Mouse (Mus musculus): ENCODE results near the gene Grik2. TPM values are rescaled to one million over a fixed set of nuclear protein-coding genes. Genes with fewer than 3 reads are reported as not detected.

The Grik2 gene
- polyA plus RNA-seq, 1 experiment from 2014 or later, result 1.3 TPM

DNA sequence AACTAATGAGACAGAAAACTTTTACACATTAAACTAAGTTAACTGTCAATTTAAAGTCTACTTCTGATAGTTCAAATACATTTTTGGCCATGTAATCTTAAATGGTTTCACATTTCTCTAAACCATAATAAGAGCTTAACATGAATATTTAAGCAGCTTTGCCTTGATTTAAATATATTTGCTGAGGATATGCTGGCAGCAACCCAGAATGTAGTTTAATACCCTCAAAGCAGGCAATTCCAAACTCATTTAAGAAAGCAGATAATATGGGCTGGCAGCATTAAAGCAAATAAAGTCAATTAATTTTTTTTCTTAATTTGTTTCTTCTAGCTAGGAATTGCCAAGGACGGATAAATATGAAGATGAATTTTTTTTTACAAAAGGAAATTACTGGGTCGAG lies 56.7 kb downstream of the Grik2 start:
- DNase-seq (ENCODE audit: low spot score) (no peak), ATAC-seq (ENCODE audit: low FRiP score, low TSS enrichment) (no peak)
- no peak overlapping the region for H3K4me2 ChIP-seq (replicated peaks; ENCODE audit: low read depth)
- H3K9ac ChIP-seq (ENCODE audit: low read length), result no peak overlapping the region
- no peak overlapping the region for H3K27ac ChIP-seq (replicated peaks)
- WGBS, result 77% methylated on average over 2 of the region's 2 CpGs
- H3K4me1 ChIP-seq (replicated peaks; ENCODE audit: control insufficient read depth, insufficient read depth), result no peaks in the 10 kb centered on the region
- H3K9me3 ChIP-seq (ENCODE audit: control insufficient read depth, low read length), result no peaks in the 10 kb centered on the region
- no peak for TF ChIP-seq EP300 (optimal IDR thresholded peaks at IDR 0.05)
- TF ChIP-seq CTCF (IDR thresholded peaks at IDR 0.05; ENCODE audit: low read depth), result no peak
- H3K4me3 ChIP-seq (ENCODE audit: low read depth, low read length), result no peak overlapping the region
- no peaks in the 10 kb centered on the region for H3K36me3 ChIP-seq (ENCODE audit: control insufficient read depth, insufficient read depth, low read length)
- no peaks in the 10 kb centered on the region for H3K27me3 ChIP-seq (ENCODE audit: control insufficient read depth, insufficient read depth, low read length)

DNA sequence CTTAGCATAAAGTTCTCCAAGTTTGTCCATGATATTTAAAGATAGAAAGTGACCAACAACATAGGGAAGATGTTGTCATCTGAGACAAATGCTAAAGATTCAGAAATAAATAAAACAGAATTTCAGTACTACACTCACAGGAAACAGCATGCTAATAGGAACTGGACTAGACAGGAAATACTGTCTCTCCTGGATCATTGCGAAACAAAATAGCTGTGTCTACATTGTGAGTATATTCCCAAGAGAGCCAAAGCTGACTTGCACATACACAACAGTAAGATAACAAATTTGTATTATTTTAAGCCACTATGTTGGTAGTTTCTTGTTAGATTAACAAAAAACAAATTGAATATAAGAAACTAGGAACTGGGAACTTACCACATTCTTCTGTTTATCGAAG lies 64.9 kb downstream of the Grik2 start:
- Histone ChIP-seq H3K4me2 (replicated peaks; ENCODE audit: low read depth) (no peak overlapping the region), H3K4me3 (ENCODE audit: low read depth, low read length) (no peak overlapping the region), H3K4me1 (replicated peaks; ENCODE audit: control insufficient read depth, insufficient read depth) (no peaks in the 10 kb centered on the region), H3K27ac (replicated peaks) (no peak overlapping the region), H3K9ac (ENCODE audit: low read length) (no peak overlapping the region), H3K36me3 (ENCODE audit: control insufficient read depth, insufficient read depth, low read length) (no peaks in the 10 kb centered on the region), H3K27me3 (ENCODE audit: control insufficient read depth, insufficient read depth, low read length) (no peaks in the 10 kb centered on the region), H3K9me3 (ENCODE audit: control insufficient read depth, low read length) (no peaks in the 10 kb centered on the region)
- ATAC-seq (ENCODE audit: low FRiP score, low TSS enrichment) (no peak), DNase-seq (ENCODE audit: low spot score) (no peak)
- WGBS, result 83% methylated on average over 2 of the region's 2 CpGs
- TF ChIP-seq CTCF (IDR thresholded peaks at IDR 0.05; ENCODE audit: low read depth) (no peak), EP300 (optimal IDR thresholded peaks at IDR 0.05) (no peak)

DNA sequence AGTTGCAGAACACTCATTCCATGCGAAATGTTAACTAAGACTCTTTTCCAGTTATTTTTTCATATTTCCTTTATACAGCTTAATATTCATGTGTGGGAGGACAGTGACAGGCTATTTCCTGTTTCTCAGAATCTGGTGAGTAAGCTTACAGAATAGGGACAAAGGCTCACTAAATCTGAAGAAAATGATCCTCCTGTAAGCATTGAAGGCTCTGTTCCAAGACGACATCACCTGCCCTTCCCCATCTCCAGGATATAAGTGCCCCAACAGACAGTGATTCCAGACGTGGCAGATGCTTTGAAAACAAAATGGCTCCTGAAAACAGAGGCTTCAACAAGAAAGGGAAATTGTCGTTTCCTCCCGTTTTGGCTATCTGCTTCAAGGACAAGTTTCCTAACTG lies 71.7 kb downstream of the Grik2 start:
- Histone ChIP-seq H3K4me3 (ENCODE audit: low read depth, low read length) (no peak overlapping the region), H3K9me3 (ENCODE audit: control insufficient read depth, low read length) (no peaks in the 10 kb centered on the region), H3K9ac (ENCODE audit: low read length) (no peak overlapping the region), H3K27me3 (ENCODE audit: control insufficient read depth, insufficient read depth, low read length) (no peaks in the 10 kb centered on the region), H3K4me1 (replicated peaks; ENCODE audit: control insufficient read depth, insufficient read depth) (no peaks in the 10 kb centered on the region), H3K27ac (replicated peaks) (no peak overlapping the region), H3K4me2 (replicated peaks; ENCODE audit: low read depth) (no peak overlapping the region), H3K36me3 (ENCODE audit: control insufficient read depth, insufficient read depth, low read length) (no peaks in the 10 kb centered on the region)
- TF ChIP-seq EP300 (optimal IDR thresholded peaks at IDR 0.05) (no peak), CTCF (IDR thresholded peaks at IDR 0.05; ENCODE audit: low read depth) (no peak)
- 59% methylated on average over 5 of the region's 5 CpGs for WGBS
- DNase-seq (ENCODE audit: low spot score) (no peak), ATAC-seq (ENCODE audit: low FRiP score, low TSS enrichment) (no peak)

DNA sequence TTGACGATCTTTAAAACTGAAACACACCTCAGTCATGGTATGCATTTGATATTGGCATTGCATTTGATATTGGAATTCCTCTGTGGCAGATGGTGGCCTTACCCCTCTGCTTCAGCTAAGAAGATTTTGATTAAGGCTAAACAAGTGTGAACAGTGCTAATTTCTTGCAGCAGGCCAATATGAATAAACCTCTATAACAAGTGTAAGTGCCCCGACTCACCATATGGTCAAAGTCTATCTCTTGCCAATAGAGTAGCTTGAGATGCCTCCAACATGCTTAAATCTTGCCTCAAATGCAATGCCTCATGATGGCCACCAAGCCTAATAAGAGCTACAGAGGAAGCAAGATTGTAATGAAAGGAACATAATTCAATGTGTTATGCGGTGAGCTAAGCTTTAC lies 78.8 kb downstream of the Grik2 start:
- TF ChIP-seq EP300 (optimal IDR thresholded peaks at IDR 0.05) (no peak), CTCF (IDR thresholded peaks at IDR 0.05; ENCODE audit: low read depth) (no peak)
- Histone ChIP-seq H3K27me3 (ENCODE audit: control insufficient read depth, insufficient read depth, low read length) (no peaks in the 10 kb centered on the region), H3K9ac (ENCODE audit: low read length) (no peak overlapping the region), H3K4me3 (ENCODE audit: low read depth, low read length) (no peak overlapping the region), H3K27ac (replicated peaks) (no peak overlapping the region), H3K4me2 (replicated peaks; ENCODE audit: low read depth) (no peak overlapping the region), H3K4me1 (replicated peaks; ENCODE audit: control insufficient read depth, insufficient read depth) (no peaks in the 10 kb centered on the region), H3K9me3 (ENCODE audit: control insufficient read depth, low read length) (no peaks in the 10 kb centered on the region), H3K36me3 (ENCODE audit: control insufficient read depth, insufficient read depth, low read length) (no peaks in the 10 kb centered on the region)
- WGBS, result 94% methylated on average over 3 of the region's 3 CpGs
- ATAC-seq (ENCODE audit: low FRiP score, low TSS enrichment), result no peak
- no peak for DNase-seq (ENCODE audit: low spot score)

DNA sequence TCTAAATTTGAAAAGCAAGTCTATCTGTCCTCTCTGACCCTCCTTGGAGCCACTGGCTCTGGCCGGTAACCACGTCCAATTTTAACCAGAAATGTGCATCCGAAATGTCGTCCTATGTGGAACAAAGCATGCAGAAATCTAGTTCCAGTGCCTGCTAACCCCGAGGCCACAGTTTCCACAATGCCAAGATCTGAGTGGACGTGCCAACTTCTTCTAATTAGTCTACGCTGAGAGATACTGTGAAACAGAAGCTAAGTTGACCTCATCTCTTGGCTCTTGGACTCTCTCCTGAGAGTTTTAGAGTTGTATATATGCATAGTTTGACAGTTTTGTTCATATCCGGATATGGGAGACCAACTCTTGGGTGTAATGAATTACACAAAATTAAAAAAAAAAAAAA lies 84.1 kb downstream of the Grik2 start:
- Histone ChIP-seq H3K4me3 (ENCODE audit: low read depth, low read length) (no peak overlapping the region), H3K4me1 (replicated peaks; ENCODE audit: control insufficient read depth, insufficient read depth) (no peaks in the 10 kb centered on the region), H3K27ac (replicated peaks) (no peak overlapping the region), H3K27me3 (ENCODE audit: control insufficient read depth, insufficient read depth, low read length) (no peaks in the 10 kb centered on the region), H3K9ac (ENCODE audit: low read length) (no peak overlapping the region), H3K9me3 (ENCODE audit: control insufficient read depth, low read length) (no peaks in the 10 kb centered on the region), H3K4me2 (replicated peaks; ENCODE audit: low read depth) (no peak overlapping the region), H3K36me3 (ENCODE audit: control insufficient read depth, insufficient read depth, low read length) (no peaks in the 10 kb centered on the region)
- no peak for ATAC-seq (ENCODE audit: low FRiP score, low TSS enrichment)
- 84% methylated on average over 8 of the region's 8 CpGs for WGBS
- TF ChIP-seq EP300 (optimal IDR thresholded peaks at IDR 0.05) (no peak), CTCF (IDR thresholded peaks at IDR 0.05; ENCODE audit: low read depth) (no peak)
- DNase-seq (ENCODE audit: low spot score), result no peak

DNA sequence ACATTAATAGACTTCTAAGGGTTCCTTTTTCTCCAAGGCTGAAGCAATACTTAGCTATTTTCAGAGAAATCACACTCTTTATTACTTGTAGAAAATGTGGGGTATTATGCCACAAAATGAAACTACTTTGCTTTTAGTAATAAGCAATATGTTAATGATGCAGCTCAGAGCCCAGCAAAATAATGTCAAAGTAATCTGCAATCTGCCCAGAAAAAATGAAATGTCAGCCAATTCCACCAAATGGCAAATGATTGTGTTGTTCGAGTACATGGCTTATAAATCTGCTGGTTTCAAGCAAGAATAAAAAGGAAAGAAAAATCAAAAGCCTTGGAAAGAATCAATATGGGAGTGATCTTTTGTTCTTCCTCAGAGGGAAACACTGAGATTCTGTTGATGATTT lies 136.2 kb downstream of the Grik2 start:
- Histone ChIP-seq H3K36me3 (ENCODE audit: control insufficient read depth, insufficient read depth, low read length) (no peaks in the 10 kb centered on the region), H3K4me1 (replicated peaks; ENCODE audit: control insufficient read depth, insufficient read depth) (no peaks in the 10 kb centered on the region), H3K4me2 (replicated peaks; ENCODE audit: low read depth) (no peak overlapping the region), H3K27ac (replicated peaks) (no peak overlapping the region), H3K9ac (ENCODE audit: low read length) (no peak overlapping the region), H3K4me3 (ENCODE audit: low read depth, low read length) (no peak overlapping the region), H3K27me3 (ENCODE audit: control insufficient read depth, insufficient read depth, low read length) (no peaks in the 10 kb centered on the region), H3K9me3 (ENCODE audit: control insufficient read depth, low read length) (no peaks in the 10 kb centered on the region)
- 76% methylated on average over 1 of the region's 1 CpGs for WGBS
- ATAC-seq (ENCODE audit: low FRiP score, low TSS enrichment) (no peak), DNase-seq (ENCODE audit: low spot score) (no peak)
- no peak for TF ChIP-seq EP300 (optimal IDR thresholded peaks at IDR 0.05)
- TF ChIP-seq CTCF (IDR thresholded peaks at IDR 0.05; ENCODE audit: low read depth), result no peak
